Mouse (Mus musculus) heart, embryonic 14.5 days (tissue): ENCODE results near the gene Alg5. TPM values are rescaled to one million over a fixed set of nuclear protein-coding genes. Genes with fewer than 3 reads are reported as not detected.
A peak's percentile ranks its signal among the peaks of the same experiment; 100 is the strongest.

Source experiments
- ATAC-seq: fragments of 200-750 bp; cut with Nextera tagmentation; 2 replicates; pipeline ENCODE4 v1.8.0; 2017; ENCODE audit warnings: low read depth, moderate TSS enrichment; ENCODE audit not compliant: insufficient number of reproducible peaks, insufficient read depth, low FRiP score
- H3K27ac ChIP-seq, 2 experiments: fragments of 200-500 bp in 1 of 2; fragments of 300-500 bp in 1 of 2; sonication (generic) in 1 of 2; replicated peaks in 1 of 2; 2 replicates each; pipeline ENCODE4 v1.5.1; 2012 to 2014; ENCODE audit warnings: low read depth in 2 of 2, low read length in 2 of 2, control low read depth in 1 of 2, mild to moderate bottlenecking in 1 of 2, mixed read lengths in 1 of 2; ENCODE audit not compliant: control insufficient read depth in 1 of 2, insufficient read depth in 1 of 2
- H3K27me3 ChIP-seq: fragments of 300-500 bp; sonication (generic); 2 replicates; pipeline ENCODE4 v1.6.1; 2014; ENCODE audit warnings: mild to moderate bottlenecking, low read length, control low read depth; ENCODE audit not compliant: control insufficient read depth, insufficient read depth
- H3K36me3 ChIP-seq: fragments of 300-500 bp; sonication (generic); 2 replicates; pipeline ENCODE4 v1.6.1; 2014; ENCODE audit warnings: mild to moderate bottlenecking, control low read depth, low read length, mixed read lengths; ENCODE audit not compliant: control insufficient read depth, insufficient read depth
- H3K4me1 ChIP-seq, 2 experiments: fragments of 200-500 bp in 1 of 2; fragments of 300-500 bp in 1 of 2; sonication (generic) in 1 of 2; 2 replicates each; pipeline ENCODE4 v1.6.1; 2012 to 2014; ENCODE audit warnings: low read length in 2 of 2, control low read depth in 1 of 2, mixed read lengths in 1 of 2; ENCODE audit not compliant: control insufficient read depth in 2 of 2, insufficient read depth in 2 of 2
- H3K4me2 ChIP-seq: fragments of 300-500 bp; sonication (generic); 2 replicates; pipeline ENCODE4 v1.6.1; 2014; ENCODE audit warnings: mild to moderate bottlenecking, low read length
- H3K4me3 ChIP-seq, 2 experiments: fragments of 200-500 bp in 1 of 2; fragments of 300-500 bp in 1 of 2; sonication (generic) in 1 of 2; 2 replicates each; pipeline ENCODE4 v1.5.1; 2012 to 2014; ENCODE audit warnings: low read length in 2 of 2, mild to moderate bottlenecking in 2 of 2, control low read depth in 1 of 2, low read depth in 1 of 2, moderate library complexity in 1 of 2; ENCODE audit not compliant: control insufficient read depth in 1 of 2, insufficient read depth in 1 of 2
- H3K9ac ChIP-seq: fragments of 300-500 bp; sonication (generic); 2 replicates; pipeline ENCODE4 v1.6.1; 2014; ENCODE audit warnings: mild to moderate bottlenecking, low read length
- H3K9me3 ChIP-seq: fragments of 300-500 bp; sonication (generic); 2 replicates; pipeline ENCODE4 v1.6.1; 2016; ENCODE audit warnings: low read length, control low read depth; ENCODE audit not compliant: control insufficient read depth
- WGBS: fragments of 180-500 bp; shearing (Covaris S2); extraction: QIAGEN DNeasy Blood & Tissue Kit; methylation state at CpG from one replicate; pipeline ENCODE4 v1.1.7; 2014; 5-methylcytosine and 5-hydroxymethylcytosine counted together
- polyA plus RNA-seq: library from polyadenylated mRNA; unstranded; fragments of >200 nt; fragmentation: Nextera tagmentation; extraction: Ambion mirVana; gene quantifications from 2 replicates; pipeline ENCODE4 v1.2.1, GENCODE M21; 2014

Gene Alg5
- polyA plus RNA-seq, 1 experiment from 2014 or later: 41.6 TPM

GRCm38 (mm10) chr3:54745799-54746198, 10.5 kb downstream of the Alg5 start:
- peaks cover 97% of the 10 kb centered on the region for H3K36me3 ChIP-seq
- H3K9me3 ChIP-seq: no peaks in the 10 kb centered on the region
- no peak overlapping the region for H3K9ac ChIP-seq
- no peaks in the 10 kb centered on the region for H3K4me1 ChIP-seq
- WGBS: 52% methylated on average over 5 of the region's 5 CpGs
- H3K4me2 ChIP-seq: no peak overlapping the region
- no peak overlapping the region for H3K27ac ChIP-seq
- ATAC-seq: no peak
- no peaks in the 10 kb centered on the region for H3K27me3 ChIP-seq
- no peak overlapping the region for H3K4me3 ChIP-seq

DNA sequence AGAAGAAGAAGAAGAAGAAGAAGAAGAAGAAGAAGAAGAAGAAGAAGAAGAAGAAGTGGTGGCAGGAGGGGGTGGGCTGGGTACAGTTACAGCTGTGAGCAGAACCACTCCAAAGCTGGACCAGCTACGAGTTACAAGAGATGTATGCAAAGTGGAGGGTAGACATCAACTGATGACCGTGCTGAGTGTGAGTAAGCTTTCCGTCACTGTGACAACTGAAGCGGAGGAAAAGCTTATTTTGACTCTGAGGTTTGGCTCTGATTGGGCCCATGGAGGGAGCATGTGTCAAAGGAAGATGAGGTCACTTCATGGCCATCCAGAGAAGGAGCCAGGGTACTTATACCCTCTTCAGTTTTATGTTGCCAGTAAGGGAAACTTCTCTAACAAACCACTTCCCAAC, 18.1 kb downstream of the Alg5 start:
- H3K4me2 ChIP-seq: no peak overlapping the region
- peaks cover 32% of the 10 kb centered on the region for H3K36me3 ChIP-seq
- H3K9ac ChIP-seq: no peak overlapping the region
- H3K27me3 ChIP-seq: no peaks in the 10 kb centered on the region
- H3K9me3 ChIP-seq: no peaks in the 10 kb centered on the region
- WGBS: 66% methylated on average over 4 of the region's 4 CpGs
- ATAC-seq: no peak
- no peak overlapping the region for H3K4me3 ChIP-seq
- H3K27ac ChIP-seq: no peak overlapping the region
- H3K4me1 ChIP-seq: peaks cover 2 to 11% of the 10 kb centered on the region in 2 experiments; a peak in 2 of 4 replicates

GRCm38 (mm10) chr3:54755145-54756041, 20.1 kb downstream of the Alg5 start, which contains the start of gene Smad9:
Gene Smad9 (plus strand): TSS chr3:54755582.
- Histone ChIP-seq H3K36me3 (peaks cover 12% of the 10 kb centered on the region), H3K4me3 (peak within 1 kb of the TSS; percentile 77 to 80), H3K9me3 (no peaks in the 10 kb centered on the region), H3K4me1 (peaks cover 2 to 11% of the 10 kb centered on the region in 2 experiments; a peak in 2 of 4 replicates), H3K4me2 (peak within 1 kb of the TSS; percentile 99), H3K9ac (peak within 1 kb of the TSS; percentile 84), H3K27me3 (no peaks in the 10 kb centered on the region), H3K27ac (peak within 1 kb of the TSS; percentile 65 to 84)
- ATAC-seq: peak; percentile 78
- WGBS: under 1% methylated on average over 58 of the region's 66 CpGs

DNA sequence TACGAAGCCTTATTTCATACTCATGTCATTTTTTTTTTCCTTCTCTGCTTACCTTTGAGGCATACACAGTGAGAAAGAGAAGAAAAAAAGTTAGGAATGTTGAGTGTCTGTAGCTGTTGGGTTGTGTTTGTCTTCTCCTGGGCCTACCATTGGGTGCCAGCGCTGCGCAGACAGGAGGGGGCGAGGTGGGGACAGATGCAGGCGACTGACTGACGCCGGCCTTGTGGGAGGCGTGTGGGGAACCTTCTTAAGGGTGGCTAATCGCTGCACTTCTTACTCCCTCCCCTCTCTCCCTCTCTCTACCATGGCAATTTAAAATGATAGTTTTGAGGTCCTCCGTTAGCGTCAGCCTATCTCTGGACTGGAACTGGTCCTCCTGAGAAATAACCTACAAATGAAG, 20.7 kb downstream of the Alg5 start:
- H3K27me3 ChIP-seq: no peaks in the 10 kb centered on the region
- H3K4me2 ChIP-seq: peak overlapping the region; percentile 99
- H3K9ac ChIP-seq: peak overlapping the region; percentile 84
- peaks cover 2 to 11% of the 10 kb centered on the region in 2 experiments; a peak in 2 of 4 replicates for H3K4me1 ChIP-seq
- WGBS: under 1% methylated on average over 11 of the region's 11 CpGs
- H3K27ac ChIP-seq: peak overlapping the region; percentile 65 to 84
- ATAC-seq: no peak
- H3K9me3 ChIP-seq: no peaks in the 10 kb centered on the region
- H3K36me3 ChIP-seq: peaks cover 6% of the 10 kb centered on the region; the same call in 1 of the 2 replicates
- peak overlapping the region; percentile 77 to 80 for H3K4me3 ChIP-seq

GRCm38 (mm10) chr3:54757446-54757845, 22.1 kb downstream of the Alg5 start:
- Histone ChIP-seq H3K27me3 (no peaks in the 10 kb centered on the region), H3K27ac (no peak overlapping the region), H3K4me2 (peak overlapping the region; percentile 99; the same call in 1 of the 2 replicates), H3K36me3 (no peaks in the 10 kb centered on the region), H3K9ac (no peak overlapping the region), H3K4me3 (no peak overlapping the region), H3K9me3 (no peaks in the 10 kb centered on the region), H3K4me1 (peaks cover 2 to 11% of the 10 kb centered on the region in 2 experiments; a peak in 2 of 4 replicates)
- 87% methylated on average over 8 of the region's 8 CpGs for WGBS
- ATAC-seq: no peak

GRCm38 (mm10) chr3:54759211-54759610, 23.9 kb downstream of the Alg5 start:
- Histone ChIP-seq H3K36me3 (no peaks in the 10 kb centered on the region), H3K27me3 (no peaks in the 10 kb centered on the region), H3K9ac (no peak overlapping the region), H3K4me1 (peaks cover 5 to 15% of the 10 kb centered on the region in 2 experiments; a peak in 3 of 4 replicates), H3K4me3 (no peak overlapping the region), H3K4me2 (no peak overlapping the region), H3K27ac (no peak overlapping the region), H3K9me3 (no peaks in the 10 kb centered on the region)
- no peak for ATAC-seq
- 86% methylated on average over 9 of the region's 9 CpGs for WGBS

DNA sequence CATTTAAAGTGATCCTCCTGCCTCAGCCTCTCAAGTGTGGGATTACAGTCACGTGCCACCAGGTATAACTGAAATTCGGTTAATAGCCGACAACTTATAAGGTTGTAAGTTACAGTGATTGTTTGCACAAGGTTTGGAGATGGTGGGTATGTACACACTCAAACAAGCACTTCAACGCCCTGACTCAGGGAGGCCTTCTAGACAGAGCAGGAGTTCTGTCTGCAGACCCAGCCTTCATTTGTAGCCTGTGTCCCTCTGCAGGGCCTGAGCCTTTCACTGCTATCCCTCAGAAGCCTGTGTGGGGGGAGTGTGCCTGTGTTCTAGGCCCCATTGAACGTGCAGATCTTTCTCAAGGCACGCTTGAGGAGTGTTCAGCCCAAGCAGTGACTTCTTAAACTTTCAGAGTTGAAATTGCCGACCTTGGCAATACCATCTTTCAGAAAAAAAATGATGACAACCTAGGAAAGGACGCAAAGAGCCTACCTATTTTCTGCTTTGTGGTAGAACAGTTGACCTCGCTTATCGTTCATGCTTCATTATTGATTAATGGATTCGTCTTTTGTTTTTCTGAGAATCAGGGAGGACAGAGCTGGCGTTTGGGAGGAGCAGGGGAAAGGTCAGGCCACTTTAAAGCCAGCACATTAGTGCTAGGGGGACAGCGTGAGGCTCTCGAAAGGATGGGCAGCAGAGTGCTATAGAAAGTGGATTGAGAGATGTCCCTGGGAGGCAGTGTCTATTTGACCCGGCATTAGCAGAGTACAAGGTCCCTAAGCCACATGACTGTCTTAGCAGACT, 25.2 kb downstream of the Alg5 start:
- no peaks in the 10 kb centered on the region for H3K9me3 ChIP-seq
- H3K4me1 ChIP-seq: peaks cover 3 to 14% of the 10 kb centered on the region in 2 experiments; a peak in 2 of 4 replicates
- WGBS: 73% methylated on average over 15 of the region's 15 CpGs
- no peaks in the 10 kb centered on the region for H3K27me3 ChIP-seq
- H3K9ac ChIP-seq: no peak overlapping the region
- no peak overlapping the region for H3K27ac ChIP-seq
- no peak overlapping the region for H3K4me3 ChIP-seq
- H3K4me2 ChIP-seq: no peak overlapping the region
- no peak for ATAC-seq
- H3K36me3 ChIP-seq: no peaks in the 10 kb centered on the region
